Mouse (Mus musculus): ENCODE results near the gene Mtln.

- TF ChIP-seq CTCF (IDR thresholded peaks at IDR 0.05; ENCODE audit: low read depth) (no peak), EP300 (IDR thresholded peaks at IDR 0.05; ENCODE audit: low read depth) (no peak)
These were observed 49.1 kb upstream of the Mtln start for GRCm38 (mm10) chr2:127841402-127841801.
